Mouse (Mus musculus) gastrocnemius, adult 18-20 months (tissue): ENCODE results near the gene Dlgap3. TPM values are rescaled to one million over a fixed set of nuclear protein-coding genes. Genes with fewer than 3 reads are reported as not detected.

ENCODE experiments used
- DNase-seq: peaks from one replicate; pipeline ENCODE4 v3.0.0; 2021; ENCODE audit warnings: low spot score
- total RNA-seq, 2 experiments: library from RNA; stranded (reverse); gene quantifications; 2 replicates each; pipeline ENCODE4 v1.2.3; 2021

Gene Dlgap3
- total RNA-seq, 2 experiments from 2014 or later: 0.21 TPM; not detected in 1

DNA sequence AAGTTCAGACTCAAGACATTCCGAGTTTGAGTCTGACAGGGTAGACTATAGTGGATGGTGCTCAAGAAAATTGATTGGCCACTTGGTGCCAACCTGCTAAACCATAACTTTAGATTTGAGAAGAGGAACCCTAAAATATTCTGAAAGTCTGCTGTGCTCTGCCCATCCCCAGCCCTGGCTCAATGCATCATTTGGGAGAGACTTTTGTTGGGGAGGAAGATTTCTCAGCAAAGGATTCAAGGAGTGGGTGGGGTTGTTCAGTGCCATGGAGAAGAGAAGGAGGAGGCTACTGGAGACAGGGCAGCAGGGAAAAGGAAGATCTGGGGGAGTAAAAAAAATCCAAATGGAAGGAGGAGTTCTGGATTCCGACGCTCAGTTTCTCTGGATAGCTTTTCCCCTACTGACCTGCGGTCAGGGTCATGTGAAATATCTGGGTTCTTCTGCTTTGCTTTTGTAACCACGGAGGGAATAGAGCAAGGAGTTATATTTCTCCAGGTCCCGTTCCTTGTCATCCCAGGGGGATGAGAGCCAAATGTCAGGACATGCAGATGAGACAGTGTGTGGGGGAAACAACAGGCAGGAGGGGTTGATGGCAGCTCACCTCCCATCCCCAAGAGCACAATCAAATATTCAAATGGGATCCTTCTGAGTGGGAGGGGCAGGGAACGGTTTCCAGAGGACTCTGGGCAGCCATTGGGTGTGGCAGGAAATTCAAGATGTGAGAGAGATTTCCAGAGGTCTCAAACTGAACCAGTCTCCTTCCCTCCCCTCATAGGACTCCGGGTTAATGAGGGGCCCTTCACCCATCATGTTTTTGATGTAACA, 5.3 kb downstream of the Dlgap3 start:
- no peak for DNase-seq

- DNase-seq: no peak
Measured at GRCm38 (mm10) chr4:127174900-127175278, 5.9 kb downstream of the Dlgap3 start.

DNA sequence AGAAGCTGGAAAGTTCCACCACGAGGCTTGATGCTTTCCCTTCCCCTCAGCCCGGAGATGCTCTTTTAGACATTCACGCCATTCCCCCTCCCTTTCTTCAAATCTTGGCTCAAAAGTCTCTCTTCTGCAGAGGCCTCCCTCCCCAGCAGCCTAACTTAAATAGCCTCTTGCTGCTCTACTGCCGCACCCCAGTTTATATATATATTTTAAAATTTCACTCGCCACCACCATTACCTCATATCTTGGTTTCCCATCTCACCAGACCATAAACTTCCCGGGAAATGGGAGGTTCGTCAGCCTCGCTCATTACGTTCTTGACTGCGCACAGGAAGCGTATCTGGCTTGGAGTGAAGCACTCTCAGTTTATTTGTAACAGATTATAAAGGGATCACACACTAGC, 9.0 kb downstream of the Dlgap3 start:
- DNase-seq: no peak

DNA sequence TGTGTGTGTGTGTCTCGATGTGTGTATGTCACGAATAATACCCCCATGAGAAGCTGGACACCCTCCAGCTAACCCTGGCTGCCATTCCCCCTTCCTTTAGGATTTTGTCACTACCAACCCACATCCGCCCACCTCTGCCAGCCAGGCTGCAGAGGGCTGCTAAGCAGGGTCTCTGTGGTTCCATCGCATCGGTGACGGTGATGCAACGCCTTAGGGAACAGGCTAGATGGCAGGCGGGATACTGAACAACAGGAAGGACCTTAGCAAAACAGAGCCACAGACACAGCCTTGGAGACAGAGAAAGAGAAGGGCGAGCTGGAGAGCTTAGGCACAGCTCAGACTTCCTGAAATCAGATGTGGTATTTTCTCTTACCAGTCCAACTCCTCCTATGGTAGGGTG, 9.7 kb downstream of the Dlgap3 start:
- DNase-seq: no peak

- DNase-seq: no peak
Measured at GRCm38 (mm10) chr4:127179469-127180449, 10.8 kb downstream of the Dlgap3 start.

DNA sequence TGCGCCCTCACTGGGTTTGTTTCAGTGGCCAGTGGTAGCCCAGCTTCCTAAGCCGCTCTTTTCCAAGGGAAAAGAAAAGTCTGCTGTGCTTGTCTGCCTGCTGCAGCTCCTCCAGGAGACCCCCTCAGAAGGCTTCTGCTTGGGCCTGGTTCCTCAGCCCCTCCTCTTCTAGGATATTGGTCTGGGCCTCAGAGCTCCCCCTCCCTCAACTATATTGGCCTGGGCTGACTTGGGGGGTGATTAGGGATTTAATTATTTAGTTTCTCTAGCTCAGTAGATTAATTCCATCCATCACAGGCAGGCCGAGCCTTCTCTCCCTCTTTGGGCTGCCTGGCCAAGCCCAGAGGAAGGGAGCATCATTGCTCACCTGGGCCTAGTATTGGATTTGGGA, 11.4 kb downstream of the Dlgap3 start:
- no peak for DNase-seq

DNA sequence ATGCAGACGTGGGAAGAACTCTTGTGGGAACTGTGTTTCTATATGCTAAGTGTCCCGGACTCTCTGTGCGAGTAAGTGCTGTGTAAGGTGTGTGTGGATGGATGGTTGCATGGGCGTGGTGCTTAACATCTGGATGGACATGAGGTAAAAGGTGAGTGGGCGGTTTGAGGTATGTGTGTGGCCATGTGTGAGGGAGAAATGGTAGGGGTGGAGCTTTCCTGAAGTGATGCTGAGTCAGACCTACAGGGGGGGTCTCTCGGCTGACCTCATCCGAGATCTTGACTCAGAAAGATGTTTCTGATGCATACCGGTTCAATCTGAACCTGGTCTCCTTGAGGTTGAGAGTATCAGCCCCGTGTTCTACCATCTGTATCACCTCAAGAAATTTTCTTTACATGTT, 12.0 kb downstream of the Dlgap3 start:
- DNase-seq: no peak

GRCm38 (mm10) chr4:127183867-127184266, 14.9 kb downstream of the Dlgap3 start:
- DNase-seq: no peak

- DNase-seq: no peak
Measured at GRCm38 (mm10) chr4:127190921-127191320, 21.9 kb downstream of the Dlgap3 start.

DNA sequence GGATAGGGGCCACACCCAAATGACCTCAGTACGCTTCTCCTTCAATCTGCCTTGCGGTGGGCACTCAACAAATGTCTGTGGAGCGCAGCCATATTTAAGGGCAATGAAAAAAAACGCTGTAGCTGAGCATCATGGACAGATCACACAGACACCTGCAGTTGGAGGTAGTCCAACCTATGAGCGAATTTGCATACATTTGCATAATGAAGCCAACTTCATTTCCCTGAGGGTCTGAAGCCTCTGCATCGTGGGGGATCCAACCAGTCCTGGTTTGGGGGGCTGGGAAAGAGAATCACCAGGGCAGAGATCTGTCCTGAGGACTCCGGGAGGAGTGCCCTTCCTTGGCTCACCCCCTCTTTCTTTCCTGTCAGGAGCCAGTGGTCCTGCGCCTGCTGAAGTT, 23.7 kb downstream of the Dlgap3 start:
- DNase-seq: no peak

- DNase-seq: no peak
Measured at GRCm38 (mm10) chr4:127193378-127194155, 24.6 kb downstream of the Dlgap3 start.

- DNase-seq: no peak
Measured at GRCm38 (mm10) chr4:127194477-127195269, 25.7 kb downstream of the Dlgap3 start.

- DNase-seq: no peak
Measured at GRCm38 (mm10) chr4:127198609-127199008, 29.6 kb downstream of the Dlgap3 start.

DNA sequence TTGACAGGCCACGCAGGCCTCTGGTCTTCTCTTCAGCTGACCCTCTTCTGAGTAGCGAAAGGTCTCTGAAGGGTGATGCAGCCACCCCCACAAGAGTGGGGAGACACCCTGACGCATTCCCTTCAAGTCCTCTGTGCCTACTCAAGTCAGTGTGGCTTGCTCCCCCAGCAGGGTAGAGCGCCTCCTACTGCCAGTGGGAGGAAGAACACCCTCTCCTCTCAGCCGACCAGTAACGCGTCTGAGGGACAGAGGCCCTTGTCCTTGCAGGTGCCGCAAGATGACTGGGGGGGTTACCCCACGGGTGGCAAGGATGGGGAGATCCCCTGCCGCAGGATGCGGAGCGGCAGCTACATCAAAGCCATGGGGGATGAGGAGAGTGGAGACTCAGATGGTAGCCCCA, 30.4 kb downstream of the Dlgap3 start:
- DNase-seq: no peak

- DNase-seq: no peak
Measured at GRCm38 (mm10) chr4:127200164-127200722, 31.2 kb downstream of the Dlgap3 start.

DNA sequence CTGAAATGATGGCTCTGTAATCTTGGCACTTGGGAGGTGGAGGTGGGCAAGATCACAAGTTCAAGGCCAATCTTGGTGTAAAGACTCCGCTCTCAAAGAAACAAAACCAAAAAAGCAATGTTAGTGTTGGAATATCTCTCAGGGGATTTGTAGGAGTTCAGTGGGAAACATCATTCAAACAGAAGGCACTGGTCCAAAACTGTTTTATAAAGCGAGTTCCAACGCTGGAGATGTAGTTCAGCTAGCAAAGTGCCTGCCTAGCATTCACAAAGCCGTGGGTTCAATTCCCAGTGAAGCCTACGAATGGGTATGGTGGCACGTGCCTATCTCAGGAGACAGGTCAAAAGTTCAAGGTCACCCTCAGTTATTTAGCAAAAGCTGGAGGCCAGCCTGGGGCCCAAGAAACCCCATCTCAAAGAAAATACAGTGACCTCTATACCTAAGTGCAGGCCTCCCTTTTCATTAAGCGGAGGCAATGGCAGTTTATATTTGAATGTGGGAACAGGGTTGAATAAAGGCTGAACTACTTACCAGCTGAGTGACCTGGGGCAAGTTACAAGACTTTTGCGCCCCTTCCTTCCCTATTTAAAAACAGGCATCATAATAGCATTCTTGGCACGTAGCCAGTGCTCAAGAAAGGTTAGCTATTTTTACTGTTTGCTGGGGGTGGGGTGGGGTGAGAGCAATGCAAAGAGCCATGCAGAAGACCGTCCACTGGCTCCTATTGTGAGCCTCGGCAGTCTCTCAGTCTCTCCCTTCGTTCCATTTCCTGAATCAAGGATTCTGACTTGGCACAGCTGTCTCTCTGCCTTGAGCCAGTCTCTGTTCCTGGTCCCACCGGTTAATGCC, 32.0 kb downstream of the Dlgap3 start:
- no peak for DNase-seq

DNA sequence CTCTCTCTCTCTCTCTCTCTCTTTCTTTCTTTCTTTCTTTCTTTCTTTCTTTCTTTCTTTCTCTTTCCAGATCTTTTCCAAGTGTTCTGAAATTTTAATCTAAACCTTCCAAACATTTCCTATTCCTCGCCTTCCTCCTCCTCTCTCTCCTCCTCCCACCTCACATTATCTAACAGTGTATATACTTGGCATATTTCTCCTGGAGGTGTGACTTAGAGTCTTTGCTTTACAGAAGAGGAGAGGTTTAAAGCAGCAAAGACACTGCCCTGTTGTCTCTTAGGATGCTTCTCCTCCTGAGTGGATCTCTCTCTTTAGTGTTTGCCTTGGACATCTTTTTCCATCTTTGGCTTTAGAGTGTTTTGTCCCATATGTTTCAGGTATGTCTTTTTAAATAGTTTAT, 34.1 kb downstream of the Dlgap3 start:
- no peak for DNase-seq

DNA sequence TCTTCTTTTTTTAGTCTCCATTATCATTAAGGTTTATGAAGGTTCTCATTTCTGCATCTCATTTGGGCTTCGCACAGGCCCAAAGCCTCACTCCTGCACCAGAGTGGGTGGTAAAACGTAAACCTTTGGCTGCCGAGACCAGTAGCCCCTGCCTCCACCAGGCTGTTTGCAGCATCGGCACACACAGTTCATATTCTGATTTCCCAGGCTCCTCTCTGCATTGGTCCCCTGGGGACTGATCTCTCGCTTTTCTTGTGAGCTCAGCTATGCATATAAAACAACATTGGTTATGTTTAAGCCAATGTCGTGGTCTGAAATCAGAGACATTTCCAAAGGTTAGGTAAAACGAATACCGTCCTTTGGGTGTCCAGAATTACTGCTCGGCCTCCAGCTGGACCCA, 42.3 kb downstream of the Dlgap3 start:
- DNase-seq: no peak

DNA sequence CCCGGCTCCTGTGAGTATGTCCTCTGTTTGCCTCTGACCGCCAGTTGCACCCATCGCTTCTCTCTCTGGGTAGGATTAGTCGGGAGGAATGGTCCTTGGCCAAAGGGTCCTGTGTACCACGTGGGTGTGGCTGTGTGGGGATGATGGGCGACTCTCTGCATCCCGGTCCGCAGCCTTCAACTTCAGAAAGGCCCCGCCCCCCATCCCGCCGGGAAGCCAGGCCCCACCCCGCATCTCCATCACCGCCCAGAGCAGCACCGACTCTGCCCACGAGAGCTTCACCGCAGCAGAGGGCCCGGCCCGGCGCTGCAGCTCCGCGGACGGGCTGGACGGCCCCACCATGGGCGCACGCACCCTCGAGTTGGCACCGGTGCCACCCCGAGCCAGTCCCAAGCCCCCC, 45.5 kb downstream of the Dlgap3 start:
- no peak for DNase-seq

DNA sequence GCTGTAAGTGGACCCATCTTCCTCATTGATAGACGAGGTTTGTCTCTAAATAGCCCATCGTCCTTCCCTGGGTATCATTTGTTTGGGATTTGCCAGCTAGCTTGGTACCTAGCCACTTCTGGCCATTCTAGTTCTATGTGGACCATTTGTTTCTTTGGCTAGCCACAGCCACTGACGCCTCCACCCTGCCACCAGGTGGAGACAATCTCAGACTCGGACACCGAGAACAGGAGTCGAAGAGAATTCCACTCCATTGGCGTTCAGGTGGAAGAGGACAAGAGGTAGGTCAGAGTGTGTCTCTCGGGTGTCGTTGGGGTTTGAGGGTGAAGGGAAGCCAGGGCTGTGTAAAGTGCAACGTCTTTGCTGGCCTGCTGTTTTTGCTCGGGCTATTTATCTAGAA, 46.1 kb downstream of the Dlgap3 start:
- no peak for DNase-seq
